Mouse (Mus musculus) hindlimb bud, embryonic 11.5 days (tissue): ENCODE results near the gene Camta2.
A peak's percentile ranks its signal among the peaks of the same experiment; 100 is the strongest.

Experiments
- DNase-seq: peaks from one replicate; pipeline ENCODE4 v3.0.0-alpha.2; 2012; ENCODE audit warnings: low read depth, low spot score; ENCODE audit errors: extremely low spot score

Camta2 gene

DNA sequence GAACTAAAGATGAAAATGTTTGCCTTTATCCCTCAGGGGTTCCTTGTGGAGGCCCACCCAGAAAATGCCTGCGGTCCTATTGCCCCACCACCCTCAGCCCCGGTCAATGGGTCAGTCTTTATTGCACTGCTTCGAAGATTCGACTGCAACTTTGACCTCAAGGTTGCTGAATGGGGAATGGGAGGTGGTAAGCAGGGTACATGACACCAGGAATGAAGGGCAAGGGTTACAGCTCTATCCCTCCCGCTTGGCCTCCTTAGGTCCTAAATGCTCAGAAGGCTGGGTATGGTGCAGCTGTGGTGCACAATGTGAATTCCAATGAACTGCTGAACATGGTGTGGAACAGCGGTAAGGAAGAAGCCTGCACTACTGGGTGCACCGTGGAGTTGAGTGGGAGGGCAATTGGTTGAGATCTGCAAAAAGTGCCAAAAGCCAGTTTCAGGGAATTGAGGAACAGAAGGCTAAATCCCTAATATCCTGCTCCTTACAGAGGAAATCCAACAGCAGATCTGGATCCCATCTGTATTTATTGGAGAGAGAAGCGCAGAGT lies 38.6 kb downstream of the Camta2 start:
- DNase-seq: no peak

GRCm38 (mm10) chr11:70648512-70648911 lies 39.4 kb downstream of the Camta2 start:
- no peak for DNase-seq

DNA sequence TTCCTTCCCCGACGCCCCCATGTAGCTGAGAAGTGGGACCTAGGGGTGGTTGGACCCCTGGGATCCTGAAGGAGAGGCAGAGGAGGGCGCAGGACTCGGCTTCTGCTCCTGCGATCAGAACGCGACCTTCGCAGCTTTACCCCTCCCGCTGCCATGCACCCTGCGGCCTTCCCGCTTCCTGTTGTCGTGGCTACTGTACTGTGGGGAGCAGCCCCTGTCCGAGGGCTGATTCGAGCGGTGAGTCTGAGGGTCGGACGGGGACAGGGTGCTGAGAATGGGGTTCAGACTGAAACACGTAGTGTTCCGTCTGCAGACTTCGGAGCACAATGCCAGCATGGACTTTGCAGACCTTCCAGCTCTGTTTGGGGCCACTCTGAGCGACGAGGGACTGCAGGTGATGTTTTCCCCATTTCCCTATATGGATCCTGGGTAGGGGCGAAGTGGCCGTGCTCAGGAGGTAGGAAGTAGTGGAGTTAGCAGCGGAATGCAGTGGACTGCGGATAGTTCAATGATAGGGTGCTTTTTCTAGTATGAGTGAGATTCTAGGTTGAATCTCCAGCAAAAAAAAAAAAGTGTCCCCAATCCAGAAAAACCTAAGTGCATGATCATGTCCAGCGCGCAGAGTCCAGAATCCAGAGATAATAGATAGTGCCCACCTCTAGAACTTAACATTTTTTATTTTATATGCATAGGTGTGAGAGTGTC lies 40.0 kb downstream of the Camta2 start:
- no peak for DNase-seq

DNA sequence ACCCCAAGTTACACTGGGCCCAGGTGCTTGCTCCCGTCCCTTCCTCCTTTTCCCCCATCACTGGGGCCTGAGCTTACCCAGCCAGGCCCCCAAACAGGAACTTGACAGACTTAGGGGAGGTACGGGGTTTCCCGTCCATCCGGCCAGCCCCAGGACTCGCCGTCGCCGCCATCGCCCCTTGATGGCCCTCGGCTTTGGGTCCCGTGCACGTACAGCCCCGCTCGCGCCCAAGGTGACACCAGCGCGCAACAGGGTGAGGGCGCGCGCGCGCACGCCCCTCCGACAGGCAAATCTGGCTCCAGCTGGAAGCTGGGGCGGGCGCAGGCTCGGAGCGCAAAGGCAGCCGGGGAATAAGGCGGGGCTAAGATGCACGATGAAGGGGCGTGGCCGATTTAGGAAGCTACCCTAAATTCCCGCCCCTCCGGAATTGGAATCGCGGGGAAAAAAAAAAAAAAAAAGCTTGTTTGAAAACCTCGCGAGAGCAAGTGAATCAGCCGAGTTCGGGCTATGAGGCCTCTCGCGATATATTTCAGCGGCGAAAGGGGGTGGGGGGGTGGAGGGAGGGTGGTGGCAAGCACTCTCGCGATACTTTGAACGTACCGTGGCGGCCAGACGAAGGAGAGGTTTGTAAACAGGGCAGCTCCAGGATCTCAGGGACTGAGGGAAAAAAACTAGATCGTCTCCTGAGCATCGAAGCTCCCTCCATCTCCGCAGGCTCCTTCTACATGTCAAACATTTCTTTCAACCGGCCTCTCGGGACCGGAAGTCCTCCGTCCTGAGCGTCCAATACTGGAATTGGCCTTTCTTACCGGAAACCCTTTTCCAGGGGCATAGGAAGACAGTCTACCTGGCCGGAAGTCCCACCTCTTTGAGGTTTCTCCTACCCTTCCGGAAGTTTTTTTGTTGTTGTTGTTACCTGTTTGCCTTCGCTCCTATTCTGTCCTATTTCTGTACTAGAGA lies 40.9 kb downstream of the Camta2 start, which contains the start of the genes Rnf167 and Slc25a11:
TSS of gene Rnf167 (plus strand) at position 545 of the 960 bp plus-strand sequence.
TSS of gene Slc25a11 (minus strand) at position 789 of the 960 bp plus-strand sequence.
- DNase-seq: peak; percentile 97

DNA sequence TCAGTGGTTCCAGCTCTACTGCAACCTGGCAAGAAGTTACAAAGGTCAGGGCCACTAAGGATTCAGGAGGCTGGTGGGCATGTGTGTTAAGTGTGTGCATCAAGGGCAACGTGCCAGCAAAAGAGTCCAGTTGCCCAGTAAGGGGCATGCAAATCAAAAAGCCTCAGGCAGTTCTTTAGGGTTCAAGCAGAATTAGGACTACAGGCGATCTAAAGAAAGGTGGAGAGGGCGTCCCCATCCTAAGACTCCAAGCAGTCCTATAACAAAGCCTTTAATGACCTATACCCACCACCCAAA lies 41.7 kb downstream of the Camta2 start:
- DNase-seq: no peak

DNA sequence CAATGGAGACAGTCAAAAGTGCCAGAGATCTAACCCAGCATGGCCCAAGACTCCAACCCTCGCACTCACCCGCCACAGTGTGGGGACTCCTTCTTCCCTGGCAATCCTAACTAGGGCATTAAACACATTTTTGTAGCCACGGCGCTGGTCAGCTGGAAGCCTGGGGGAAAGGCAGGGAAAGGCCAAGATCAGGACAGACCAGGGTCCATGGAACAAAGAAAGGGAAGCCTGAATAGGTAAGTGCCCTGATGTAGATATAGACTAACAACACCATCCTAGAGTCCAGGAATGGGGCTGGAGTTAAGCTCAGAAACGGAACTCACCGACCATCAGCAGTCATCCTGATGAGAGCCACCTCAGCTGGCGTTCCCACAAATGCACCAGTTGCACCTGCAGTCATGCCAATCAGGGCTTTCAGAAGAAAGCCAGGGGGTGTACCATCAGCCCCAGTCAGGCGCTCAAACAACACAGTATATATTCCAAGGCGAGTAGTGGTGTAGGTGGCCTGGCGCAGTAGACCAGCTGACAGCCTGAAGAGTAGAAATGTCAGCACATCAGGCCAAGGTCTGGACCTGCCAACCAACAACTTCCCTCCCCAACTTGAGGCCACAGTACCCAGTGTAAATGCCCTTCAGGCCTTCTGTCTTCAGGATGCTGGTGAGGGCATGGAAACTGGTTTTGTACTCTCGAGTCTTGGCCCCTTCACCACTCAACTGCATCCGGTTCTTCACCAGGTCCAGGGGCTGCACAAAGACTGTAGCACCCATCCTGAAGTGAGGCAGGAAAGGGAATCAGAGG lies 42.2 kb downstream of the Camta2 start:
- DNase-seq: no peak

GRCm38 (mm10) chr11:70644564-70645103 lies 43.3 kb downstream of the Camta2 start:
- DNase-seq: no peak

GRCm38 (mm10) chr11:70643051-70643450 lies 44.9 kb downstream of the Camta2 start:
- DNase-seq: no peak

- no peak for DNase-seq
Measured at GRCm38 (mm10) chr11:70641241-70641640, 46.7 kb downstream of the Camta2 start.

DNA sequence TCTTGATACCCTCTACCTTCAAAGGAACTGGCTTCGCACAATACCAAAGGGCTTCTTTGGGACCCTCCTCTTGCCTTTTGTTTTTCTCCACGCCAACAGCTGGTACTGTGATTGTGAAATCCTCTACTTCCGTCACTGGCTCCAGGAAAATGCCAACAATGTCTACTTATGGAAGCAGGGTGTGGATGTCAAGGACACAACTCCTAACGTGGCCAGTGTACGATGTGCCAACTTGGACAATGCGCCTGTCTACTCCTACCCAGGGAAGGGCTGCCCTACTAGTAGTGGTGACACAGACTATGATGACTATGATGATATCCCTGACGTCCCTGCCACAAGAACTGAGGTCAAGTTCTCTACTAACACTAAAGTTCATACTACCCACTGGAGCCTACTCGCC lies 47.9 kb downstream of the Camta2 start:
- no peak for DNase-seq

GRCm38 (mm10) chr11:70638714-70639278 lies 49.1 kb downstream of the Camta2 start, which contains the start of gene Gp1ba:
TSS of gene Gp1ba (plus strand) at chr11:70639122.
- no peak for DNase-seq

- no peak for DNase-seq
Measured at GRCm38 (mm10) chr11:70638293-70638692, 49.6 kb downstream of the Camta2 start.

GRCm38 (mm10) chr11:70637764-70638163 lies 50.1 kb downstream of the Camta2 start:
- DNase-seq: no peak

DNA sequence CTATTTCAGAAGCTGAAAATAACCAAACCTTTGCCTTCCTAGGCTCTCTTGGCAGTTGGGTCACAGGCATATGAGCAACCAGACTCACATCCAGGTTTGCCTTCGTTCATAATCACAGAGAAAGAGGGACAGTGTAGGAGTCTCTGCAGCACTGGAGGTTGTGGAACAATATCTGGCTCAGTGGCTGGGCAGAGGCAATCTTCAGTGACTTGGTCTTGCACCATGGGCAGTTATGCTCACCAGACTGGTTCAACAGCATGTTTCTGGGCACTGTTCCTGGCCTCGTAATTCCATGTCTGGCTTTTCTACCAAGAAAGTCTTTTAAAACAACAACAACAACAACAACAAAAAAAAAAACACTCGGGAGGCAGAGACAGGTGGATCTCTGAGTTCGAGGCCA lies 52.3 kb downstream of the Camta2 start:
- DNase-seq: no peak

GRCm38 (mm10) chr11:70630129-70630528 lies 57.8 kb downstream of the Camta2 start:
- no peak for DNase-seq

DNA sequence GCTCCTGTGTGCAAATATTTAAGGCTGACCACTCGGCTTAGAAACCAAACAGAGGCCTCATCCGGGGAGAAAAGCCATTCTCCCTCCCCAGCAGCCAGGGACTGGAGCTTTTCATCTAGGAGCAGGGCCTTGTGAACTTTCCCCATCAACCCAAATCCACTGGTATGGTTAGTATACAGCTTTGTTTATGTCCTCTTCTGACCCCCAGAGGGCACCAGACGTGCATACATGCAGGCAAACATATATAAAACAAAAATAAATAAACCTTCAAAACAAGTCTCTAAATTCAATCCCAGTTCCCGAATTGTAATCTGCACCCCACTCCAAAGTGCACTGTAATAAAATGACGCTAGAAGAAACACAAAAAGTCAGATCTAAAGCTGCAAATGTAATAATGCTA lies 58.3 kb downstream of the Camta2 start:
- DNase-seq: no peak

DNA sequence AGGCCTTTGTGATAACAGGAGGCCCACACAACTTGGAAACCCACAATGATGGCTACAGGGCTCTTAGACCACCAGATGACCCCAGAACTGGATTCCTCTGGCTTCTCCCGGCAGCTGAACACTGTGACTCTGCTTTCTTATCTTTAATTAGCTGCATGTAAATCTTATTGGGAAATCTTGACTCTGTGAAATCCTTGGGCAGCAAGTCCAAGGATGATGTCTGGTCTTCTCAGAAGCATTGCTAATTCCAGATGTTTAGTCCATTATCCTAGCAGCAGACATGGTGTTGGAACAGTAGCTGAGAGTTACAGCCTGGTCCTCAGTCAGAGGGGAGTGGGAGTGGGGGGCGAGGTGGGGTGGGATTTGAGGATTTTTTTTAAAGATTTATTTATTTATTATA lies 59.5 kb downstream of the Camta2 start:
- DNase-seq: no peak

- no peak for DNase-seq
Measured at GRCm38 (mm10) chr11:70626877-70627276, 61.0 kb downstream of the Camta2 start.

DNA sequence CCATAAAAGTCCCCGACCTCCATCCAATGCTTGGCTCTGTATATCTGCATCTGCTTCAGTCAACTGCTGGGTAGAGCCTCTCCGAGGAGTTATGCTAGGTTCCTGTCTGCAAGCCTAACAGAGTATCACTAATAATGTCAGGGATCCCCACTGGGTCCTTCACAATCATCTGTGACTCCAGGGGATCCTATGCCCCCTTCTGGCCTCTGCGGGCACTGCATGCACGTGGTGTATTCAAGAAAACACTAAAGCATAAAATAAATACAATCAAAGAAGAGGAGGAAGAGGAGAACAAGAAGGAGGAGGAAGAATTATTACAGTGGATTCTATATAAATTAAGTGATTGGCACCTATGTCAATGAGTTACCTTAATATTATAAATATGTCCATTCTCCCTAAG lies 62.4 kb downstream of the Camta2 start:
- DNase-seq: no peak

GRCm38 (mm10) chr11:70623053-70623742 lies 64.7 kb downstream of the Camta2 start:
- no peak for DNase-seq
